Mouse (Mus musculus) right cerebral cortex, postnatal 14 days (tissue): ENCODE measurements at regions not wholly inside any gene's neighbourhood (a gene's known extent, or its start where the extent isn't known, plus 50 kb on each side); places are given as distances from the start of the nearest gene placed in this dataset.
A peak's percentile ranks its signal among the peaks of the same experiment; 100 is the strongest.
"Not testable (repeated sequence)": the region's sequence is repeated elsewhere in the genome, so short reads cannot be mapped to it uniquely, and the experiment has no call there.

ENCODE experiments used
- DNase-seq: peaks from one replicate; pipeline ENCODE4 v3.0.0; 2022

GRCm38 (mm10) chr2:107468671-107469070 lies 178.2 kb downstream of the Kcna4 start:
- no peak for DNase-seq

- no peak for DNase-seq
Measured at GRCm38 (mm10) chr2:107503646-107504379, 213.4 kb downstream of the Kcna4 start.

DNA sequence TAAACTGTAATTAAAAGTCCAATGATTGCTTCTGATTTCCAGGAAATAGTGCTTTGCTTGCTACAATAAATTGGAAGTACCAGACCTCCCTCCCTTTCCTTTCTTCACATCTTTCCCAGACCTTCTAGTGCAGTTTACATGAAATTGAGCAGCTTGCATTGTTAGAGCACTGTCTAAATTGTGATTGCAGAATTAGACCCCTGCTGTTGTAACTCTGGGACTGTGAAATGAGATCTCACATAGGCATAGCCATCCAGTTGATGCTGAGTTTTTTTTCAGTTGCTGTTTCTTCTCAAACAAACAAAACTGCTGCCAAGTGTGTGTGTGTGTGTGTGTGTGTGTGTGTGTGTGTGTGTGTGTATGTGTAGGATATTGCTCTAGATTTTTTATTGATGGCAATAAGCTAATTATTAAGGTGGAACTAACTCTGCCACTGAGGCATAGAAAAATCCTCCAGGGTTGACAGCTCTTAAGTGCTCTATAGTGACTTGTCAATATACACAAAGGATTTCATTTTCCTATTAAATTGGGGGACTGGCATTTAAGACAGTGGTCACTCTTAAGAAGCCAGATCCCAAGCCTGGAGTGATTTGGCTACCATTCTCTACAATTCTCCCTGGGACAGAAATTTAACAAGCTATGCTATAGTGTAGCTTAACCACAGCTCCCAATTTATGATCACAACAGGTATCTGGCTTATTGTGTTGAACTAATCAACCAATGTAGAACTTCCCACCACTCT lies 217.2 kb downstream of the Kcna4 start:
- no peak for DNase-seq

DNA sequence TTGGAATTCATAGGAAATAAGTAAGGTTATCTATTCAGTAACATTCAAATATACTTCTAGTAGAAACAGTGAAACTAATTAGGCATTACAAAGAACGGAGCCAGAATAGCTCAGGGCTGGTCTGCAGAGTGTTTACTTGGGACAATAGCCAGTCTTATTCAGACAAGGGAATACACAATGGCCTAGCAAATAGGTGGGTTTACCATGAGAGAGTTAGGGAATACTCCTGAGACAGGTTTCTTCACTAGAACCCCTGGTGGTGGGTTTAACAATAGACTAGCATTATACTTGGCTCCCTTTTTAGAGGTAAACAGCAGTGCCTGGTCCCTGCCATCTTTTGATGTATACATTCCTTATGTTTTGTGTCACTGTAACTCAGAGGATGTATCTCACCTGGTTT lies 225.0 kb downstream of the Kcna4 start:
- not testable (repeated sequence) for DNase-seq

DNA sequence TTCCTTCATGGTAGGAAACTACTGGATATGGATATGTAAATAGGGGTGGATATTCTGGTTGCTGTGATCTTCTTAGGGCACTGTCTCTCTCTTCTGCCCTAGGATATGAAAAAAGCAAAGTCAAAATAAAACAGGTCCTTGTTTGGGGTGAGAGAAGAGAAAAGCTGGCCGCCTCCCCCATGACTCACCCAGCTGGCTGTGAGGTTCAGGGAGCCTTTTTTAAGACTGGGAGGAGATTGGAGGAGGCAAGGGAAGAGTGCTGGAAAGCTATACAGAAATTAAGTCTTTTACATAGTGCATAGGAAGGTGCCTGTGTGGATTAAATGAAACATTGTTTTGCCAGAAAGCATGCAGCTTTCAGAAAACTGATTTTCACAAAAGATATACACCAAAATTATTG lies 227.7 kb downstream of the Kcna4 start:
- DNase-seq: peak; percentile 15

DNA sequence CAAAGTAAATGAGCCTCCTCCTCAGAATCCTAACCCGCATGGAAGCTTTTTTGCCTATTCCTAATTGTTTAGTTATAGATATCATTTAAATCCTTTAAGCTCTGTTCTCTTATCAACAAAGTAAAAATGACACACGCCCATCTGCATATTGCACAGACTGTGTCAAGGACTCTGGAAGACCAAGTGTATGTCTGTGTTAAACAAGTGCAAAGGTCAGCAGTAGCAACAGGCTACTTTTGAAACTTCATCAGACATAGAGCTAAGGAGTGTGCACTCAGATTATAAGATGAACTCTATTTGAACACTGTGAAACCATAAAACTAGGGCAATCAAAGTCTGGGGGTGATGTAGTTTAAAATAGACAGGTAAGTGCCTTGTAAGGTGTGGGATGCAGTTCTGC lies 228.3 kb downstream of the Kcna4 start:
- no peak for DNase-seq

GRCm38 (mm10) chr2:107519326-107519725 lies 228.9 kb downstream of the Kcna4 start:
- DNase-seq: peak; percentile 42

DNA sequence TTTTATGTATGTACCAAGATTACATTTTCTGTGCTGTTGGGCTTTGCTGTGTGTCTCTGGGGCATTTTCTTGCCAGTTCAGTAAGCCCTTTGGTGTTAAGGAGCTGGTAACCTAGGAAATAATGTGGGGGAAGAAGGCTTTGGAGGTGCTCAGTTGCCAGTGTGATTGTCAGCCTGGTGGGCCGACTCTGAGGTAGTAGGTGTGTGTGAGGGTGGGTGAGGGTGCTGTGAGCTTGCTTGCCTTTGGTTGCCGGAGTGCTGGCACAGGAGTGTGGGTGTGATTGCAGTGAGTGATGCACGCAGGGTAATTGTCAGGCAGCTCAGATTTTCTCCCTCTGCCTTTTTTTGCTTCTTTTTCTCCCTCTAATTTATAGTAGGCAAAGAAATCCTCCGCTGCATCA lies 229.3 kb downstream of the Kcna4 start:
- peak; percentile 11 for DNase-seq

DNA sequence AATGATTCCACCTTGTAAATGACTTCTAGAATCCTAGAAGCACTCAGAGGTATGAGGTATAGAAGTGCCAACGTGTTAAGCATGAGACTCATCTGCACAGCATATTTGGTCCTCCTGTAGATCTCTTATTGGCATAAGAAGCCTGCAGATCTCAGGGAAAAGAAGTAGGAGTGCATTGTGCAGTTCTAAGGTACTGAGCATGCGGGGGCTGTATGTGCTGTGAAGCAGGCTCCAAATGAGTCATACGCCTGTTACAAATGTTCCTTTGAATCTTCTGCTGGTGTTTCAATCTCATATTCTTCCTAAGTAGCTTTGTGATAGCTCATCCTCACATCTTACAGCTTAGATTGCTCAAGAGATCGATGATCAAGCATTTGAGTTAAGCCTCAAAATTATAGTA lies 252.7 kb downstream of the Kcna4 start:
- DNase-seq: peak; percentile 9

DNA sequence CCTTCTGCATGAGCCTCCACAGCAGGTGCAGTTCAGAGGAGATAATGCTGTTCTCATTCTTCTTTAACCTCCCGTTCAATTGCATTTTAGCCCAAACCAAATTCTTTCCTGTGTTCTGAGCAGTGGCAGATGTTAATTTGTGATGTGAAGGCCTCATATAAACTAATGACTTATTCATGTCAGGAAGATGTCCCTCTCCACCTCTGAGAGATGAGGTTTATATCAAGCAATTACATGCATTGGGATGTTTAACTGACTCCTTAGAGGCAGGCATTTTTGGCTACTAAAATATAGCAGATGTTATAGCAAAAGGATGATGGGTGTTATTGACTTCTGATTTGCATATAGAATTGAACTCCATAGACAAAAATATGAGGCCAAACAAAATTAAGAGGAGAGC lies 262.1 kb downstream of the Kcna4 start:
- DNase-seq: no peak

DNA sequence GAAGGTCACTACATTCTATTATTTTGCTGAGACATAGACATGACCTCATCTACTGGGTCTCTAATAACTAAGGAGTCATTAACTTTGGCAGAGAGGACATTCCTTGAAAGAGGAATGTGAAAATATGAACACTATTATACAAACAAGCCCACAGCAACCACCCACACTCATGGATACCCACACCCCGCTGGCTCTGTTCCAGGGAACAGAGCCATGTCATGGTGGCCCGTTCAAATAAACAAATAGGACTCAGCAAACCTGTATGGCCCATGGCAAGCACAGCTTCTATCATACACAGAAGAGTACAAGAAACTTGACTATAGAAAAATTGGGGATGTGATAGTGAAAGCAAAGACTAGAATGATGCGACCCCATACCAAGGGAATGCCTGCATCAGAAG lies 265.8 kb downstream of the Kcna4 start:
- no peak for DNase-seq

DNA sequence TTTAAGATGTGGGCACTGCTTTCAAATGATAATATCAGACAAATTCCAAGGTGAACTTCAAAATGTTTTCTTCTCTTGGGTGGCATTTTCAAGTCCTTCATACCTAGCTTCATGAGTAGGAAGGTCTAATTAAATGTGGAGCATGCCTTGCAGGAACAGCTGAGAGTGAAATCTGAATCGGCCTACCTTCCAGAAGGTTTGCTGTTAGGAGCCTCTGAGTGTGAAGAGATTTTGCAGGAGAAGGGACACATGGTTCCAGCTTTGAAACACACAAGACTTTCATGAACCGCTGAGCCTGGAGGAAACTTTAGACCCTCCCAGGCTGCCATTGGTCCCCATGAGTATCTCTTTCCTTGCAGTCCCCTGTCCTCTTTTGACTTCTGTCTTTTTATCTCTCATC lies 279.2 kb downstream of the Kcna4 start:
- DNase-seq: no peak

GRCm38 (mm10) chr2:107609872-107610559 lies 319.6 kb downstream of the Kcna4 start:
- DNase-seq: no peak

- no peak for DNase-seq
Measured at GRCm38 (mm10) chr2:107611811-107612210, 321.4 kb downstream of the Kcna4 start.

- DNase-seq: no peak
Measured at GRCm38 (mm10) chr2:107612221-107612620, 321.8 kb downstream of the Kcna4 start.

GRCm38 (mm10) chr2:107614715-107615114 lies 324.3 kb downstream of the Kcna4 start:
- no peak for DNase-seq

DNA sequence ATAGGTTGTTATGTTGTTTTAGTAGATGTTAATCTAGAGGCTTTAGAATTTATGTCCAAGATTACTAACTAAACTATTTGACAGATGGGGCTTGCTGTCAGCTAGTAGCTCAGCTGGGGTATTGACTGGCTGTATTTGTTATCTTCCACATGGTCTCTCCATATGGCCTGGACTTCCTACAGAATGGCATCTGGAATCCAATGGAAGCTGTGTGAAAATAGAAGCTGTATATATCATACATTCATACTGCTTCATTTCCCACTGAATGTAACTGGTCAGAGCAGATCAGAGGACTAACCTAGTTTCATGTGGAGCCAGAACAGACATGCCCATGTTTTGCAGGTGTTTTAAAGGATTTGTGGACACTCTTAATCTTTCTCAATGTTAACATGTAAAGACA lies 337.0 kb downstream of the Kcna4 start:
- DNase-seq: no peak

DNA sequence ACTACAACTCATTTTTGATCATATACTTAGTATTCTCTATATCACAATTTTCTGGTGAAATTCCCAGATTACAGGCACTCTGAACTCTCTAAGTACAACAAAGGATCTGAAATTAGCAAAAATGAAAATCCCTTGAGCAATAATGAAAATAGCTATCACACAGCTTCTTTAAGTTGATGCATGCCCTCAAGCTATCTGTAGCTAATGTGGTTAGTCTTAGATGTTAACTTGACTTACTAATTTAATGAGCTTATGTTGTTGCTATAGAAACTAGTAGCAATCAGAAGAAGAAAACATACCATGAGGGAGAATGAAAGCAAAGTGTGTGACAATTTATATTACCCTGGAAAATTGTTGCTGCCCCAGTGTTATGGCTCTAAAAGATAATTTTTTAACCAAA lies 368.7 kb downstream of the Kcna4 start:
- DNase-seq: no peak
